Mouse (Mus musculus): Measurements from ENCODE around the gene Hes1. TPM values are rescaled to one million over a fixed set of nuclear protein-coding genes. Genes with fewer than 3 reads are reported as not detected.

The Hes1 gene
- polyA plus RNA-seq, 1 experiment from 2014 or later, result 73.1 TPM

- Histone ChIP-seq H3K27me3 (ENCODE audit: control insufficient read depth, insufficient read depth, low read length) (no peaks in the 10 kb centered on the region), H3K9ac (ENCODE audit: low read length) (peak overlapping the region; percentile 83), H3K4me1 (replicated peaks; ENCODE audit: control insufficient read depth, insufficient read depth) (peaks cover 14% of the 10 kb centered on the region), H3K27ac (replicated peaks) (peak overlapping the region; percentile 98), H3K4me3 (ENCODE audit: low read depth, low read length) (peak overlapping the region; percentile 62), H3K4me2 (replicated peaks; ENCODE audit: low read depth) (peak overlapping the region; percentile 90), H3K36me3 (ENCODE audit: control insufficient read depth, insufficient read depth, low read length) (no peaks in the 10 kb centered on the region), H3K9me3 (ENCODE audit: control insufficient read depth, low read length) (no peaks in the 10 kb centered on the region)
- TF ChIP-seq EP300 (optimal IDR thresholded peaks at IDR 0.05), result no peak
- no peak for TF ChIP-seq CTCF (IDR thresholded peaks at IDR 0.05; ENCODE audit: low read depth)
- no peak for ATAC-seq (ENCODE audit: low FRiP score, low TSS enrichment)
- DNase-seq (ENCODE audit: low spot score), result no peak
- WGBS, result 30% methylated on average over 12 of the region's 12 CpGs
These were observed 1.7 kb upstream of the Hes1 start for GRCm38 (mm10) chr16:30062242-30063030.

DNA sequence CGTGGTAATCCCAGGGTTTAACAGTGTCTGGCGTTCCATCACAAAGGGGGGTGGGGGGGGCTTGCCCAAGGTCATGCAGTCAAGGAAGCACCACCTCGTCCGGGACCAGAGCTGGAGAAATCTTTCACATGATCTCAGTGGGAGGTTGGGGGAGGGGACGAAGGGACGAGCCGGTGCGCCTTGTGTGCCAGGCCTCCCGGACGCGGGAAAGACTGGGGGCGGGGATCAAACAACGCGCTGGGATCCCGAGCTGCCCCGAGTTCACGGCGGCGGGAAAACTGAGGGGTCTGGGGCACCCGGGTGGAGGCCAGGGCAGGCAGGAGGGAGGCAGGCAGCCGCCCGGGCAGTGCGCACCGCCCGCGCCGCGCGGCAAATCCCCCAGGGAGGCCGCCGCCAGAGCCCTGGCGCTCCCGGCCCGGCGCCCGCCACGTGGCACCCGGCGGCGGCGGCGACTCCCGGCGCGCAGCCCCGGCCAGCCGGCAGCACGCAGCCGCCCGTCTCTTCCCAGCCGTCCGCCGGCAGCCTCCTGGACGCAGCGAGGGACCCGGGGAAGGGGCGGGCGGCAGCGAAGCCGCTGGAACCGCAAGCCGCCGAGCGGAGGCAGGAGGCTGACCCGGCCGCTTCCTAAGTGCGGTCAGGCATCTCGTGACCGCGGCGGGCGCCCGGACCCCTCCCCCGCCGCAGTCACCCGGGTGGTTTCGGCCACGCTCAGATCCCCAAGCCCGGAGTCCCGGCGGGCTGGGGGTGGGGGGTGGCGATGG, 883 bp upstream of the Hes1 start:
- H3K36me3 ChIP-seq (ENCODE audit: control insufficient read depth, insufficient read depth, low read length), result no peaks in the 10 kb centered on the region
- peaks cover 18% of the 10 kb centered on the region for H3K4me1 ChIP-seq (replicated peaks; ENCODE audit: control insufficient read depth, insufficient read depth)
- peak overlapping the region; percentile 90 for H3K4me2 ChIP-seq (replicated peaks; ENCODE audit: low read depth)
- DNase-seq (ENCODE audit: low spot score) (peak; percentile 86), ATAC-seq (ENCODE audit: low FRiP score, low TSS enrichment) (peak; percentile 28)
- TF ChIP-seq CTCF (IDR thresholded peaks at IDR 0.05; ENCODE audit: low read depth), result no peak
- no peak for TF ChIP-seq EP300 (optimal IDR thresholded peaks at IDR 0.05)
- H3K4me3 ChIP-seq (ENCODE audit: low read depth, low read length), result peak overlapping the region; percentile 62
- H3K27ac ChIP-seq (replicated peaks), result peak overlapping the region; percentile 98
- WGBS, result 0% methylated on average over 32 of the region's 82 CpGs
- no peaks in the 10 kb centered on the region for H3K9me3 ChIP-seq (ENCODE audit: control insufficient read depth, low read length)
- peak overlapping the region; percentile 83 for H3K9ac ChIP-seq (ENCODE audit: low read length)
- no peaks in the 10 kb centered on the region for H3K27me3 ChIP-seq (ENCODE audit: control insufficient read depth, insufficient read depth, low read length)

DNA sequence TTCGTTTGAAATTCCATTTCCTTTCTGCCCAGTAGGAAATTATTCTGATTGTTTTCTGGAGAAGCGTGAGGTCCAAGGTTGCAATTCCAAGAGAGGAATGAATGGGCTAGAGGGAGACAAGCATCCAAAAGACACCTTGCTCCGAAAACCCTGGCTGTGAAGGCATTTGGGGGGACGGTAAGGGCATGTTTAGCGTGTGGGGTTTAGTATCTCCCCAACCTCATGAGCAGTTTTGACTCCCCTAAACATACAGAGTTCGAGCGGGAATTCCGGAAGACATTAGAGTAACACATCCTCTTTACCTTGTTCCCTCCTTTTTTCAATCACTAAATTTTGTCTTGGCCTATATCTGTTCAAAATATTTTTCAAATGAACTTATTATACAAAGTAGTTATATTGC, 429 bp downstream of the Hes1 start:
- H3K9ac ChIP-seq (ENCODE audit: low read length), result peak overlapping the region; percentile 83
- DNase-seq (ENCODE audit: low spot score) (no peak), ATAC-seq (ENCODE audit: low FRiP score, low TSS enrichment) (no peak)
- no peaks in the 10 kb centered on the region for H3K27me3 ChIP-seq (ENCODE audit: control insufficient read depth, insufficient read depth, low read length)
- H3K9me3 ChIP-seq (ENCODE audit: control insufficient read depth, low read length), result no peaks in the 10 kb centered on the region
- peak overlapping the region; percentile 98 for H3K27ac ChIP-seq (replicated peaks)
- H3K4me2 ChIP-seq (replicated peaks; ENCODE audit: low read depth), result peak overlapping the region; percentile 90
- H3K36me3 ChIP-seq (ENCODE audit: control insufficient read depth, insufficient read depth, low read length), result no peaks in the 10 kb centered on the region
- no peak for TF ChIP-seq CTCF (IDR thresholded peaks at IDR 0.05; ENCODE audit: low read depth)
- no peak for TF ChIP-seq EP300 (optimal IDR thresholded peaks at IDR 0.05)
- H3K4me3 ChIP-seq (ENCODE audit: low read depth, low read length), result peak overlapping the region; percentile 62
- 3% methylated on average over 8 of the region's 8 CpGs for WGBS
- peaks cover 16% of the 10 kb centered on the region for H3K4me1 ChIP-seq (replicated peaks; ENCODE audit: control insufficient read depth, insufficient read depth)

DNA sequence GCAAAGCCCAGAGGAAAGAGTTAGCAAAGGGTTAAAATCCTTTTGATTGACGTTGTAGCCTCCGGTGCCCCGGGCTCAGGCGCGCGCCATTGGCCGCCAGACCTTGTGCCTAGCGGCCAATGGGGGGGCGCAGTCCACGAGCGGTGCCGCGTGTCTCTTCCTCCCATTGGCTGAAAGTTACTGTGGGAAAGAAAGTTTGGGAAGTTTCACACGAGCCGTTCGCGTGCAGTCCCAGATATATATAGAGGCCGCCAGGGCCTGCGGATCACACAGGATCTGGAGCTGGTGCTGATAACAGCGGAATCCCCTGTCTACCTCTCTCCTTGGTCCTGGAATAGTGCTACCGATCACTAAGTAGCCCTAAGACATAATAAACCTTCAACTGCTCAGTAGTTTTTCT, 893 bp downstream of the Hes1 start:
- Histone ChIP-seq H3K27ac (replicated peaks) (no peak overlapping the region; the same call in 1 of the 2 replicates), H3K4me3 (ENCODE audit: low read depth, low read length) (peak overlapping the region; percentile 70), H3K4me1 (replicated peaks; ENCODE audit: control insufficient read depth, insufficient read depth) (peaks cover 18% of the 10 kb centered on the region), H3K9ac (ENCODE audit: low read length) (no peak overlapping the region), H3K9me3 (ENCODE audit: control insufficient read depth, low read length) (no peaks in the 10 kb centered on the region), H3K36me3 (ENCODE audit: control insufficient read depth, insufficient read depth, low read length) (no peaks in the 10 kb centered on the region), H3K4me2 (replicated peaks; ENCODE audit: low read depth) (peak overlapping the region; percentile 90), H3K27me3 (ENCODE audit: control insufficient read depth, insufficient read depth, low read length) (no peaks in the 10 kb centered on the region)
- peak; percentile 96 for DNase-seq (ENCODE audit: low spot score)
- TF ChIP-seq EP300 (optimal IDR thresholded peaks at IDR 0.05) (peak; percentile 26), CTCF (IDR thresholded peaks at IDR 0.05; ENCODE audit: low read depth) (no peak; the same call in 1 of the 2 replicates)
- ATAC-seq (ENCODE audit: low FRiP score, low TSS enrichment), result peak; percentile 76
- 2% methylated on average over 21 of the region's 21 CpGs for WGBS

- Histone ChIP-seq H3K4me2 (replicated peaks; ENCODE audit: low read depth) (peak overlapping the region; percentile 90), H3K36me3 (ENCODE audit: control insufficient read depth, insufficient read depth, low read length) (no peaks in the 10 kb centered on the region), H3K4me1 (replicated peaks; ENCODE audit: control insufficient read depth, insufficient read depth) (peaks cover 14% of the 10 kb centered on the region), H3K27me3 (ENCODE audit: control insufficient read depth, insufficient read depth, low read length) (no peaks in the 10 kb centered on the region), H3K9ac (ENCODE audit: low read length) (peak overlapping the region; percentile 73), H3K27ac (replicated peaks) (peak overlapping the region; percentile 93), H3K4me3 (ENCODE audit: low read depth, low read length) (peak overlapping the region; percentile 70), H3K9me3 (ENCODE audit: control insufficient read depth, low read length) (no peaks in the 10 kb centered on the region)
- no peak for ATAC-seq (ENCODE audit: low FRiP score, low TSS enrichment)
- TF ChIP-seq CTCF (IDR thresholded peaks at IDR 0.05; ENCODE audit: low read depth) (no peak), EP300 (optimal IDR thresholded peaks at IDR 0.05) (no peak)
- WGBS, result 2% methylated on average over 21 of the region's 21 CpGs
- DNase-seq (ENCODE audit: low spot score), result no peak
These were observed 1.5 kb downstream of the Hes1 start for GRCm38 (mm10) chr16:30065537-30066183.

All from stomach, postnatal 0 days (tissue).